Comparison of ENCODE assay signal across 8 mouse cellular contexts in the genomic region with DNA sequence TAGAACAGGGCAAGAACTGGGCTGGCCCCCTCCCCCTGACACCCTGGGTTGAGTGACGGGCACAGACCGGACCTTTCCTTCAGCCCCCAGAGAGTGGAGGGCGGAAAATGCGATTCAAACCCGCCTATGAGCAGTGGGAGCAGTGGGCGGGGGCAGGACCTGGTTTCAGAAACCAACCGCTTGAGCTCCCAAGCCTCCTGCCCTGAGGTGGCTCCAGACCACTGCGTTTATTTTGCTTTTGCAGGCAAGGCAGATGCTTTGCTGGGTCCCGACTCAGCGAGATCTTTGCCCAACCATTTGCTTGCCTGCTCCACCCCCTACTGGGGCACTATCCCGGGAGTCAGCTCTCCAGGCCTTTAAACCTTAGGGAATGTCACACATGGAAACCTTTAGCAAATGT. TPM values are rescaled to one million over a fixed set of nuclear protein-coding genes. Genes with fewer than 3 reads are reported as not detected.
DNase-seq lines count a peak whose midpoint lies in the region; ATAC-seq and TF ChIP-seq lines count a peak whose summit lies in the region.

No protein-coding gene starts in this region.

- WGBS in midbrain, embryonic 11.5 days = 1% methylated on average over 11 of the region's 11 CpGs
- WGBS in midbrain, postnatal 0 days = 2% methylated on average over 11 of the region's 11 CpGs
- 11% methylated on average over 11 of the region's 11 CpGs for WGBS in intestine, embryonic 15.5 days
- WGBS in neural tube, embryonic 11.5 days = 2% methylated on average over 11 of the region's 11 CpGs

- peaks cover 28% of the 10 kb centered on the region for H3K4me1 ChIP-seq in midbrain, embryonic 11.5 days (ENCODE audit: control insufficient read depth, insufficient read depth, low read length)
- H3K4me1 ChIP-seq in midbrain, postnatal 0 days (ENCODE audit: insufficient read depth, low read length) = no peaks in the 10 kb centered on the region; the same call in 1 of the 2 replicates
- peaks cover 32% of the 10 kb centered on the region for H3K4me1 ChIP-seq in intestine, embryonic 15.5 days (replicated peaks)
- peaks cover 28% of the 10 kb centered on the region for H3K4me1 ChIP-seq in neural tube, embryonic 11.5 days (ENCODE audit: control insufficient read depth, insufficient read depth, low read length)

- no peak overlapping the region for H3K4me3 ChIP-seq in midbrain, embryonic 11.5 days (ENCODE audit: low read depth, low read length)
- H3K4me3 ChIP-seq in midbrain, postnatal 0 days (ENCODE audit: low read depth, low read length) = no peak overlapping the region
- H3K4me3 ChIP-seq in gastrocnemius, adult 2 months = peak overlapping the region; percentile 61
- H3K4me3 ChIP-seq in intestine, embryonic 15.5 days (replicated peaks) = no peak overlapping the region
- H3K4me3 ChIP-seq in neural tube, embryonic 11.5 days (ENCODE audit: low read depth, low read length) = peak overlapping the region; percentile 12; the same call in 1 of the 2 replicates

- no peak overlapping the region for H3K9ac ChIP-seq in midbrain, embryonic 11.5 days (ENCODE audit: low read length)
- H3K9ac ChIP-seq in midbrain, postnatal 0 days (replicated peaks; ENCODE audit: low read length, poor library complexity, severe bottlenecking) = no peak overlapping the region
- H3K9ac ChIP-seq in intestine, embryonic 15.5 days = no peak overlapping the region
- no peak overlapping the region; the same call in 1 of the 2 replicates for H3K9ac ChIP-seq in neural tube, embryonic 11.5 days (ENCODE audit: low read length)

- no peaks in the 10 kb centered on the region; the same call in 1 of the 2 replicates for H3K36me3 ChIP-seq in midbrain, embryonic 11.5 days (ENCODE audit: control insufficient read depth, insufficient read depth, low read length)
- H3K36me3 ChIP-seq in midbrain, postnatal 0 days (ENCODE audit: insufficient read depth, low read length) = no peaks in the 10 kb centered on the region
- H3K36me3 ChIP-seq in intestine, embryonic 15.5 days = no peaks in the 10 kb centered on the region
- no peaks in the 10 kb centered on the region for H3K36me3 ChIP-seq in neural tube, embryonic 11.5 days (ENCODE audit: control insufficient read depth, insufficient read depth, low read length)

- ATAC-seq in midbrain, embryonic 11.5 days (ENCODE audit: low FRiP score) = no peak
- no peak for ATAC-seq in midbrain, postnatal 0 days (ENCODE audit: low FRiP score)
- no peak for ATAC-seq in intestine, embryonic 15.5 days
- no peak for ATAC-seq in neural tube, embryonic 11.5 days (ENCODE audit: insufficient read depth, low FRiP score, low TSS enrichment)

- H3K4me2 ChIP-seq in midbrain, embryonic 11.5 days = peak overlapping the region; percentile 18; the same call in 1 of the 2 replicates
- H3K4me2 ChIP-seq in midbrain, postnatal 0 days (ENCODE audit: low read depth, low read length, poor library complexity, severe bottlenecking) = no peak overlapping the region
- H3K4me2 ChIP-seq in intestine, embryonic 15.5 days (replicated peaks) = peak overlapping the region; percentile 52
- H3K4me2 ChIP-seq in neural tube, embryonic 11.5 days (ENCODE audit: low read depth) = peak overlapping the region; percentile 37

- no peak for TF ChIP-seq CTCF in midbrain, postnatal 0 days (IDR thresholded peaks at IDR 0.05)
- TF ChIP-seq CTCF in gastrocnemius, adult 2 months (IDR thresholded peaks at IDR 0.05) = no peak

- intact Hi-C loops in gastrocnemius, adult 2 months (cut with DNase I) = no loop called here

- peaks cover 96% of the 10 kb centered on the region for H3K27me3 ChIP-seq in midbrain, embryonic 11.5 days (ENCODE audit: control insufficient read depth, insufficient read depth, low read length)
- peaks cover 46% of the 10 kb centered on the region for H3K27me3 ChIP-seq in midbrain, postnatal 0 days (ENCODE audit: insufficient read depth, low read length)
- H3K27me3 ChIP-seq in intestine, embryonic 15.5 days (replicated peaks) = peaks cover 39% of the 10 kb centered on the region
- H3K27me3 ChIP-seq in neural tube, embryonic 11.5 days (ENCODE audit: control insufficient read depth, insufficient read depth, low read length) = peaks cover 77% of the 10 kb centered on the region

- no peaks in the 10 kb centered on the region for H3K9me3 ChIP-seq in midbrain, embryonic 11.5 days (ENCODE audit: control insufficient read depth, low read length)
- H3K9me3 ChIP-seq in midbrain, postnatal 0 days (ENCODE audit: low read length) = no peaks in the 10 kb centered on the region
- H3K9me3 ChIP-seq in intestine, embryonic 15.5 days = no peaks in the 10 kb centered on the region
- no peaks in the 10 kb centered on the region for H3K9me3 ChIP-seq in neural tube, embryonic 11.5 days (ENCODE audit: control insufficient read depth, low read length)

- H3K27ac ChIP-seq in midbrain, embryonic 11.5 days (ENCODE audit: low read depth, low read length) = no peak overlapping the region
- no peak overlapping the region for H3K27ac ChIP-seq in midbrain, postnatal 0 days (ENCODE audit: low read depth, low read length)
- peak overlapping the region; percentile 73 for H3K27ac ChIP-seq in gastrocnemius, adult 2 months
- H3K27ac ChIP-seq in intestine, embryonic 15.5 days = peak overlapping the region; percentile 56; the same call in 1 of the 2 replicates
- H3K27ac ChIP-seq in neural tube, embryonic 11.5 days (ENCODE audit: low read depth, low read length) = peak overlapping the region; percentile 69

- DNase-seq in midbrain, embryonic 11.5 days (ENCODE audit: low spot score, missing footprints) = peak; percentile 96
- no peak for DNase-seq in midbrain, postnatal 0 days (ENCODE audit: low spot score)
- peak; percentile 70 for DNase-seq in gastrocnemius, adult 2 months
- peak; percentile 71 for DNase-seq in neural tube, embryonic 11.5 days (ENCODE audit: low spot score)
- DNase-seq in right cerebral cortex, postnatal 4 days = no peak
- no peak for DNase-seq in layer of hippocampus, postnatal 25 days (ENCODE audit: extremely low spot score in 1 of 2, low spot score in 1 of 2)
- DNase-seq in spleen, postnatal 36 days (ENCODE audit: low spot score in 2 of 2) = no peak

RNA-seq across cellular contexts. Expression of a gene that starts 2.2 kb away (rescaled TPM):
- polyA plus RNA-seq in midbrain, embryonic 11.5 days (2014; fragmentation: Nextera tagmentation; extraction: Ambion mirVana) = 18.2 and 22.0 TPM in 2 replicates
- total RNA-seq in midbrain, postnatal 0 days (2014; rRNA removed) = 52.4 and 58.8 TPM in 2 replicates
- 16.7 and 20.3 TPM in 2 replicates for polyA plus RNA-seq in midbrain, postnatal 0 days (2015; fragmentation: Nextera tagmentation; extraction: Ambion mirVana)
- total RNA-seq in gastrocnemius, adult 2 months (2021) = 10 to 100 TPM; 16.6 to 21.7 TPM
- polyA plus RNA-seq in intestine, embryonic 15.5 days (2015; fragmentation: Nextera tagmentation; extraction: Ambion mirVana) = 32.9 and 37.2 TPM in 2 replicates
- polyA plus RNA-seq in neural tube, embryonic 11.5 days (2014; fragmentation: Nextera tagmentation; extraction: Ambion mirVana) = 39.6 and 43.2 TPM in 2 replicates
- total RNA-seq in layer of hippocampus, postnatal 25 days (2021) = 10 to 100 TPM; 44.3 to 45.7 TPM

Comparison
In these comparisons a context has a peak if more than half of its experiments do, and no peak if none do; other contexts are left out.
1. DNase-seq: peak in midbrain, embryonic 11.5 days (single experiment), gastrocnemius, adult 2 months (single experiment) and neural tube, embryonic 11.5 days (single experiment); none in midbrain, postnatal 0 days (single experiment), right cerebral cortex, postnatal 4 days (single experiment), layer of hippocampus, postnatal 25 days (0 of 2) and spleen, postnatal 36 days (0 of 2).
2. H3K27ac ChIP-seq: peak in gastrocnemius, adult 2 months (single experiment), intestine, embryonic 15.5 days (single experiment) and neural tube, embryonic 11.5 days (single experiment); none in midbrain, embryonic 11.5 days (single experiment) and midbrain, postnatal 0 days (single experiment).
3. H3K4me3 ChIP-seq: peak in gastrocnemius, adult 2 months (single experiment) and neural tube, embryonic 11.5 days (single experiment); none in midbrain, embryonic 11.5 days (single experiment), midbrain, postnatal 0 days (single experiment) and intestine, embryonic 15.5 days (single experiment).